Mouse (Mus musculus) B cell, adult 2 months (primary cell): ENCODE measurements around the gene Sat2.
A peak's percentile ranks its signal among the peaks of the same experiment; 100 is the strongest.

Experiments
- DNase-seq, 2 experiments: peaks; one replicate each; pipeline ENCODE4 v3.0.0; 2022

The Sat2 gene

DNA sequence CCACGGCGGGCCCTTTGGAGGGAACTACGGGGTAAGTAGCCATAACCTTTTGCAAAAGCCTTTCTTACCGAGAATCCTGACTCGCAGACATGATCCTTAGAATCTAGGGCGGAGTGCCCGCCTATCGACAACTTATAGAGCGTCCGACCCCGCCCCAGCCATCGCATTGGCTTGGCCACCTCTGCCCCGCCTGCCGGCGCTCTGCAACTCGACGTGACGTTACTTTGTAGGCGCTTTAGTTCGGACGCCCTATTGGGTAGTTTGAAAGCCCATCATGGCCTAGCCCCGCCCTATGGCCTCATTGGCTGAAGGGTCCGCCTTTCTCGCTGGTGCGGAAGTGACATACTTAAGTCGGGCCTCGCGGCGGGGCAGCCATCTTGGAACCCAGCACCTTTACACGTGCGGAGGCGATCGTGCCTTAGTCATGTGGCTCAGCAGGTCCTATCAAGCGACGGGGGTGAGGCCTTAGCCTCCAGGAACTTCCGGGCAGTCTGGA is 50.4 kb downstream of the Sat2 start, which contains the start of gene Eif4a1:
Eif4a1 (minus strand) TSS at position 213 of the 496 bp plus-strand sequence.
- DNase-seq: peak; percentile 97 to 99
